Mouse (Mus musculus) embryonic facial prominence, embryonic 14.5 days (tissue): ENCODE data around the gene Slc22a2. TPM values are rescaled to one million over a fixed set of nuclear protein-coding genes. Genes with fewer than 3 reads are reported as not detected.

Experiments
- ATAC-seq: fragments of 200-750 bp; cut with Nextera tagmentation; 2 replicates; pipeline ENCODE4 v1.8.0; 2017; ENCODE audit warnings: low read depth, moderate number of reproducible peaks, moderate TSS enrichment
- DNase-seq: peaks from one replicate; pipeline ENCODE4 v3.0.0-alpha.2; 2015; ENCODE audit warnings: low spot score
- H3K27ac ChIP-seq: fragments of 300-500 bp; sonication (generic); replicated peaks from 2 replicates; pipeline ENCODE4 v1.5.1; 2014; ENCODE audit warnings: low read depth, mild to moderate bottlenecking, low read length, moderate library complexity
- H3K27me3 ChIP-seq: fragments of 300-500 bp; sonication (generic); replicated peaks from 2 replicates; pipeline ENCODE4 v1.6.1; 2014; ENCODE audit warnings: low read length; ENCODE audit not compliant: control insufficient read depth, insufficient read depth
- H3K36me3 ChIP-seq: fragments of 300-500 bp; sonication (generic); 2 replicates; pipeline ENCODE4 v1.6.1; 2014; ENCODE audit warnings: low read length, mixed read lengths; ENCODE audit not compliant: control insufficient read depth, insufficient read depth
- H3K4me1 ChIP-seq: fragments of 300-500 bp; sonication (generic); 2 replicates; pipeline ENCODE4 v1.6.1; 2014; ENCODE audit warnings: antibody characterized with exemption, low read length; ENCODE audit not compliant: control insufficient read depth, insufficient read depth
- H3K4me2 ChIP-seq: fragments of 300-500 bp; sonication (generic); 2 replicates; pipeline ENCODE4 v1.6.1; 2014; ENCODE audit warnings: low read depth, mild to moderate bottlenecking, low read length, moderate library complexity, mixed read lengths
- H3K4me3 ChIP-seq: fragments of 300-500 bp; sonication (generic); 2 replicates; pipeline ENCODE4 v1.5.1; 2014; ENCODE audit warnings: low read depth, mild to moderate bottlenecking, low read length
- H3K9ac ChIP-seq: fragments of 300-500 bp; sonication (generic); 2 replicates; pipeline ENCODE4 v1.6.1; 2014; ENCODE audit warnings: low read depth, mild to moderate bottlenecking, low read length, moderate library complexity, mixed read lengths
- H3K9me3 ChIP-seq: fragments of 300-500 bp; sonication (generic); 2 replicates; pipeline ENCODE4 v1.6.1; 2016; ENCODE audit warnings: low read length; ENCODE audit not compliant: control insufficient read depth
- WGBS: fragments of 180-500 bp; shearing (Covaris S2); extraction: QIAGEN DNeasy Blood & Tissue Kit; methylation state at CpG from one replicate; pipeline ENCODE4 v1.1.7; 2014; 5-methylcytosine and 5-hydroxymethylcytosine counted together
- polyA plus RNA-seq: library from polyadenylated mRNA; unstranded; fragments of >200 nt; fragmentation: Nextera tagmentation; extraction: Ambion mirVana; gene quantifications from 2 replicates; pipeline ENCODE4 v1.2.1, GENCODE M21; 2014

Gene Slc22a2
- polyA plus RNA-seq, 1 experiment from 2014 or later, result 0.17 TPM

- H3K4me3 ChIP-seq, result no peak overlapping the region
- WGBS, result 88% methylated on average over 5 of the region's 5 CpGs
- no peaks in the 10 kb centered on the region for H3K4me1 ChIP-seq
- H3K27ac ChIP-seq, result no peak overlapping the region
- no peaks in the 10 kb centered on the region for H3K36me3 ChIP-seq
- no peaks in the 10 kb centered on the region for H3K9me3 ChIP-seq
- H3K4me2 ChIP-seq, result no peak overlapping the region
- no peak for DNase-seq
- H3K27me3 ChIP-seq, result no peaks in the 10 kb centered on the region
- H3K9ac ChIP-seq, result no peak overlapping the region
- no peak for ATAC-seq
Measured at GRCm38 (mm10) chr17:12645461-12645860, 61.5 kb downstream of the Slc22a2 start.

GRCm38 (mm10) chr17:12652604-12653003, 68.7 kb downstream of the Slc22a2 start:
- Histone ChIP-seq H3K27ac (no peak overlapping the region), H3K4me3 (no peak overlapping the region), H3K27me3 (no peaks in the 10 kb centered on the region), H3K4me1 (no peaks in the 10 kb centered on the region), H3K4me2 (no peak overlapping the region), H3K9me3 (no peaks in the 10 kb centered on the region), H3K36me3 (no peaks in the 10 kb centered on the region), H3K9ac (no peak overlapping the region)
- no peak for ATAC-seq
- no peak for DNase-seq
- WGBS, result 93% methylated on average over 11 of the region's 11 CpGs

GRCm38 (mm10) chr17:12654061-12654460, 70.1 kb downstream of the Slc22a2 start:
- ATAC-seq (no peak), DNase-seq (no peak)
- Histone ChIP-seq H3K27me3 (no peaks in the 10 kb centered on the region), H3K4me1 (no peaks in the 10 kb centered on the region), H3K9ac (no peak overlapping the region), H3K9me3 (no peaks in the 10 kb centered on the region), H3K4me3 (no peak overlapping the region), H3K27ac (no peak overlapping the region), H3K4me2 (no peak overlapping the region), H3K36me3 (no peaks in the 10 kb centered on the region)
- 79% methylated on average over 3 of the region's 3 CpGs for WGBS

- Histone ChIP-seq H3K4me1 (no peaks in the 10 kb centered on the region), H3K9ac (no peak overlapping the region), H3K4me3 (no peak overlapping the region), H3K9me3 (no peaks in the 10 kb centered on the region), H3K4me2 (no peak overlapping the region), H3K27ac (0 out of 2 replicates have a peak overlapping the region, but pooled peaks have one; percentile 44), H3K27me3 (no peaks in the 10 kb centered on the region), H3K36me3 (no peaks in the 10 kb centered on the region)
- 70% methylated on average over 7 of the region's 7 CpGs for WGBS
- DNase-seq, result peak; percentile 15
- no peak for ATAC-seq
Measured at GRCm38 (mm10) chr17:12655826-12656225, 71.9 kb downstream of the Slc22a2 start.

GRCm38 (mm10) chr17:12658784-12659183, 74.9 kb downstream of the Slc22a2 start:
- H3K4me3 ChIP-seq, result no peak overlapping the region
- H3K4me1 ChIP-seq, result no peaks in the 10 kb centered on the region
- WGBS, result 82% methylated on average over 7 of the region's 7 CpGs
- H3K4me2 ChIP-seq, result no peak overlapping the region
- no peaks in the 10 kb centered on the region for H3K9me3 ChIP-seq
- no peak for DNase-seq
- H3K27ac ChIP-seq, result no peak overlapping the region
- no peak for ATAC-seq
- no peak overlapping the region for H3K9ac ChIP-seq
- no peaks in the 10 kb centered on the region for H3K36me3 ChIP-seq
- H3K27me3 ChIP-seq, result no peaks in the 10 kb centered on the region

GRCm38 (mm10) chr17:12659233-12659632, 75.3 kb downstream of the Slc22a2 start:
- H3K9ac ChIP-seq, result no peak overlapping the region
- no peak overlapping the region for H3K27ac ChIP-seq
- H3K4me2 ChIP-seq, result no peak overlapping the region
- H3K9me3 ChIP-seq, result no peaks in the 10 kb centered on the region
- H3K27me3 ChIP-seq, result no peaks in the 10 kb centered on the region
- H3K36me3 ChIP-seq, result no peaks in the 10 kb centered on the region
- ATAC-seq (no peak), DNase-seq (no peak)
- WGBS, result 88% methylated on average over 10 of the region's 10 CpGs
- H3K4me3 ChIP-seq, result no peak overlapping the region
- H3K4me1 ChIP-seq, result no peaks in the 10 kb centered on the region

GRCm38 (mm10) chr17:12660572-12661260, 76.8 kb downstream of the Slc22a2 start:
- no peak overlapping the region for H3K9ac ChIP-seq
- ATAC-seq (no peak), DNase-seq (peak; percentile 23)

GRCm38 (mm10) chr17:12664156-12664555, 80.2 kb downstream of the Slc22a2 start:
- H3K4me3 ChIP-seq, result no peak overlapping the region
- H3K27me3 ChIP-seq, result no peaks in the 10 kb centered on the region
- H3K4me1 ChIP-seq, result no peaks in the 10 kb centered on the region
- ATAC-seq, result no peak
- H3K27ac ChIP-seq, result no peak overlapping the region
- no peak for DNase-seq
- WGBS, result 74% methylated on average over 8 of the region's 8 CpGs
- no peak overlapping the region for H3K9ac ChIP-seq
- H3K9me3 ChIP-seq, result no peaks in the 10 kb centered on the region
- no peaks in the 10 kb centered on the region for H3K36me3 ChIP-seq
- no peak overlapping the region for H3K4me2 ChIP-seq

More at GRCm38 (mm10) chr17:12660572-12661260, 76.8 kb downstream of the Slc22a2 start:
- Histone ChIP-seq H3K27me3 (no peaks in the 10 kb centered on the region), H3K36me3 (no peaks in the 10 kb centered on the region), H3K4me2 (no peak overlapping the region), H3K9me3 (no peaks in the 10 kb centered on the region), H3K4me3 (no peak overlapping the region), H3K27ac (no peak overlapping the region), H3K4me1 (no peaks in the 10 kb centered on the region)
- 69% methylated on average over 13 of the region's 13 CpGs for WGBS
